Mouse (Mus musculus): ENCODE measurements around the gene Fzd2. TPM values are rescaled to one million over a fixed set of nuclear protein-coding genes. Genes with fewer than 3 reads are reported as not detected.
"Not testable (repeated sequence)": the region's sequence is repeated elsewhere in the genome, so short reads cannot be mapped to it uniquely, and the experiment has no call there.

The Fzd2 gene
- total and polyA plus RNA-seq, 3 experiments: not detected

DNA sequence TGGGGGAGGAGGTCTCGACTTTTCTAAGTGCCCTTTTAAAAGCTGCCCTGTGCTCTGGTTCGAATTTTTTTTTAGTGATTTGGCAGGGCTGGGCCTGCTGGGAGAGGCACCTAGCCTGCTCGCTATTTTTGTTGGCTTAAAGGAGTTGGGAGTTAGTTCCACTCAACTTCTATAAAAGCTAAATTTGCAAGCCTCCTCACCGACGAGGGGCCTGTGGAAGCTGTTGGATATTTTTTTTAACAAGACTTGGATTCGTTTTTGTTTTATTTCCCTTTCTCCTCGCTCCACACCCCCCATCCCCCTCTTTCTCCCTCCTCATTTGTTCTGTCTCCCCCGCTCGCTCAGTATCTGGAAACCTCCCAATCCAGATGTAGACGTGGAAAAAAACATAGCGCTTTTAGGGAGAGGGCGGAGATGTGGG is 2.6 kb downstream of the Fzd2 start:
- H3K9me3 ChIP-seq (replicated peaks; ENCODE audit: insufficient read depth, low read length): no peaks in the 10 kb centered on the region
- no peaks in the 10 kb centered on the region for H3K4me1 ChIP-seq (ENCODE audit: control insufficient read depth in 1 of 2, insufficient read depth in 2 of 2, low read length in 2 of 2)
- TF ChIP-seq TBP (IDR thresholded peaks at IDR 0.05; ENCODE audit: low read depth, low read length) (no peak), POLR2AphosphoS2 (IDR thresholded peaks at IDR 0.05; ENCODE audit: low read length) (no peak), RCOR1 (IDR thresholded peaks at IDR 0.05; ENCODE audit: low read depth, low read length) (no peak), MYB (IDR thresholded peaks at IDR 0.05; ENCODE audit: low read depth, low read length) (no peak), E2F4 (IDR thresholded peaks at IDR 0.05; ENCODE audit: borderline replicate concordance, low read depth, low read length) (no peak), UBTF (IDR thresholded peaks at IDR 0.05; ENCODE audit: borderline replicate concordance, insufficient read depth, low read depth, low read length) (no peak)
- no peak overlapping the region for H3K9ac ChIP-seq (ENCODE audit: control insufficient read depth, low read depth, low read length, poor library complexity, severe bottlenecking)
- no peak for DNase-seq (ENCODE audit: low read depth, low spot score)
- H3K27ac ChIP-seq (ENCODE audit: control insufficient read depth, low read depth, low read length): no peak overlapping the region
- H3K27me3 ChIP-seq (ENCODE audit: control insufficient read depth in 1 of 2, insufficient read depth in 2 of 2, low read length in 2 of 2): peaks cover 0 to 12% of the 10 kb centered on the region in 2 experiments; a peak in 3 of 4 replicates
- no peaks in the 10 kb centered on the region for H3K79me2 ChIP-seq (ENCODE audit: control insufficient read depth, insufficient read depth, low read length, poor library complexity)
- H3K36me3 ChIP-seq (ENCODE audit: control insufficient read depth in 1 of 2, insufficient read depth in 2 of 2, low read length in 2 of 2): no peaks in the 10 kb centered on the region
- H3K4me3 ChIP-seq (ENCODE audit: control insufficient read depth in 1 of 2, insufficient read depth in 1 of 2, low read depth in 2 of 2, low read length in 2 of 2): no peak overlapping the region

DNA sequence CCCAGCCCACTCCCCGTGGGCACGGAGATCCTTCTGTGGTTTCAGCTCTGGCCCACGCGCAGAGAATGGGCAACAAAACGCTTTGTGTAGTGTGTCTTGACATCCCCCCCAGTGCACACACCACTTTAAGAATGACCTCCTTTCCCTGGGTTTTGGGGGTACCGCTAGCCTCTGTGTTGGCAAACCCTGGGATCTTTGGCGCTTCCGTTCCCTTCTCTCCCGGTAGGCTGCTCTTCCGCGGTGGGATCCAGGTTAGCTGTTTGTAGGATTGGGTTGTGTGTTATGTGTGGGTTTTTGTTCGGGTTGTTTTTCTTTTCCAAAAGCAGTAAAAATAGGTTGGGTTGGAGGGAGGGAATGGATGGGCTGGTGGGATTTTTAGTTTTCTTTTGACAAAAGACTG is 3.0 kb downstream of the Fzd2 start:
- H3K4me3 ChIP-seq (ENCODE audit: control insufficient read depth in 1 of 2, insufficient read depth in 1 of 2, low read depth in 2 of 2, low read length in 2 of 2); H3K36me3 ChIP-seq (ENCODE audit: control insufficient read depth in 1 of 2, insufficient read depth in 2 of 2, low read length in 2 of 2); H3K9ac ChIP-seq (ENCODE audit: control insufficient read depth, low read depth, low read length, poor library complexity, severe bottlenecking); H3K9me3 ChIP-seq (replicated peaks; ENCODE audit: insufficient read depth, low read length); H3K4me1 ChIP-seq (ENCODE audit: control insufficient read depth in 1 of 2, insufficient read depth in 2 of 2, low read length in 2 of 2); H3K27ac ChIP-seq (ENCODE audit: control insufficient read depth, low read depth, low read length); DNase-seq (ENCODE audit: low read depth, low spot score); H3K27me3 ChIP-seq (ENCODE audit: control insufficient read depth in 1 of 2, insufficient read depth in 2 of 2, low read length in 2 of 2); H3K79me2 ChIP-seq (ENCODE audit: control insufficient read depth, insufficient read depth, low read length, poor library complexity): not testable (repeated sequence)

DNA sequence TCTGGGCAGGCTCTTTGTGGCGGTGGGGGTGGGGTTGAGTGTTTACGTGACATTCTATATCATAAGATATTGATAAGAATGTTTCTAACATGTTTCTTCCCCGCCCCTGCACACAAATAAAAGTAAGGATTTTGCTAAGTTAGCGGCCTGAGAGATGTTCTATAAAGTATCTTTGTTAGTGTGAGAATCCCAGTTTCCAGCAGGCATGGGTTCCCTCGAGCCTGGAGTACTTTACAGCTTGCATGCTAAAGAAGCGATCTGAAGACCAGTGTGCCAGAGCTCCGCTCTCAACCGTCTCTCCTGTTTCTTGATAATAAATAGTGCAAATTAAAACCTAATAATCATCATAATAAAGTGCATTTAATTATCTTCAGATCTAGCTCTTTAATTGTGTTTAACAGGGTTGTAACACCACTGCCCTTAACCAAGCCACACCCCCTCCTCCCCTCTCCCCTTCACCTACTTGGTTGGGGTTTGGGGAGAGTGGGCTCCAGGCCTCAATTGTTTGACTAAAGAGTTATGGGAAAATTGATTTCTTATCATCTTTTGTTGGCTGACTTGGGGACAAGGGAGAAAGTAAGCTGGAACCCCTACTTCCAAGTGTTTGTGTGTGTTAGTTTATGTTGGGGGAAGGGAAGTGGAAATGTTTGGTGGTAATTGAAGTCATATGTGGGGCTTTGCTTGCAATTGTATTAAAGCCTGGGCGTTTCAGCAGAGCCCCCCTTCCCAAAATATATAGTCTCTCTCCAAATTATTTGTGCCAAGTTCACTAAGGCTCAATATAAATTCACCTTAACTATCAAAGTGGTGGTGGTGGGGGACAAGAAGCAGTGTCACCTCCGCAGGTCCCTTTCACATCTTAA is 3.7 kb downstream of the Fzd2 start:
- TF ChIP-seq BHLHE40 (IDR thresholded peaks at IDR 0.05; ENCODE audit: borderline replicate concordance, low read depth, low read length): no peak
- no peak for TF ChIP-seq KAT2A (conservative IDR thresholded peaks at IDR 0.05; ENCODE audit: low read depth, low read length)
- Histone ChIP-seq H3K27ac (ENCODE audit: control insufficient read depth, low read depth, low read length) (no peak overlapping the region), H3K4me3 (ENCODE audit: control insufficient read depth in 1 of 2, insufficient read depth in 1 of 2, low read depth in 2 of 2, low read length in 2 of 2) (no peak overlapping the region), H3K4me1 (ENCODE audit: control insufficient read depth in 1 of 2, insufficient read depth in 2 of 2, low read length in 2 of 2) (no peaks in the 10 kb centered on the region), H3K36me3 (ENCODE audit: control insufficient read depth in 1 of 2, insufficient read depth in 2 of 2, low read length in 2 of 2) (no peaks in the 10 kb centered on the region), H3K27me3 (ENCODE audit: control insufficient read depth in 1 of 2, insufficient read depth in 2 of 2, low read length in 2 of 2) (peaks cover 0 to 10% of the 10 kb centered on the region in 2 experiments; a peak in 3 of 4 replicates), H3K79me2 (ENCODE audit: control insufficient read depth, insufficient read depth, low read length, poor library complexity) (no peaks in the 10 kb centered on the region), H3K9me3 (replicated peaks; ENCODE audit: insufficient read depth, low read length) (no peaks in the 10 kb centered on the region), H3K9ac (ENCODE audit: control insufficient read depth, low read depth, low read length, poor library complexity, severe bottlenecking) (no peak overlapping the region)
- DNase-seq (ENCODE audit: low read depth, low spot score): no peak

Measured in MEL (cell line).